Mouse (Mus musculus): Measurements from ENCODE around the gene Erich6b.

The Erich6b gene

DNA sequence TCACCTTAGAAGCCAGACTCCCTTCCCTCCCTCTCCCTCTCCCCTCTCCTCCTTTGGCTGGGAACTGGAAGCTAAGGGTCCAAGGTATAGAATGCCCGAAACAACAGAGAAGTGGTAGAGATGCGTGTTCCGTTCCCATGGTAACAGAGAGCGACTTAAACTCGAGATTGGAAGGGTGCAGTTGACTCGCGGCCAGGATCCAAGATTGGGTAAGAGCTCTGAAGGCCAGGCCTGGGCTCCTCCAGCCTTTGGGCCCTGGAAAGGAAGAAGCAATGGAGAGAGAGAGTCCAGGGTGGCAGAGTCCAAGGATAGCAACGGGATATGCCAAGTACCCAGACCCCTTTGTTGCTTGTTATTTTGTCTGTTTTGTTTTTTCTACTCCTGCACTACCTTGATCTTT, at the start of gene Erich6b:
Gene Erich6b, plus strand, starts transcription at position 180 of the 400 bp plus-strand sequence.
- no peak for DNase-seq (ENCODE audit: extremely low read depth, low read depth)

DNA sequence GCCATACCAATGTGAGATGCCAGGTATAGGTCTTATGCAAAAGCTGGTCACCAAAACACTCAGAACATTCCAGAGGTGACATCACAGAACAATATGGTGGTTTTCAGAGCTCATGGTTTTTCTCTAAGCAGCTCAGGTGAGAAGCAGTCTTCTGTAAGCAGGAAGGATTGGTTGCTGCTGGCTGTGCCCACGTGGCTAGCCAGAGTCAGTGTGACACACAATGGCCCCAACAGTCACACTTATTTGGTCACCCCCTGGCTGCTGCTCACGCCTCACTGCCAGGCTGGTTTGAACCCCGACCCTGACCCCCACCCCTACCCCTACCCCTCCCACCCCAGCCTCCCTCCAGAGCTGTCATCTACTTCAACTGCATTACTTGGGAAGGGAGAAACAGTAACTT, 49.1 kb upstream of the Erich6b start, which contains the start of gene Spert:
Gene Spert, minus strand, starts transcription at position 139 of the 400 bp plus-strand sequence.
- DNase-seq (ENCODE audit: extremely low read depth, low read depth): no peak

DNA sequence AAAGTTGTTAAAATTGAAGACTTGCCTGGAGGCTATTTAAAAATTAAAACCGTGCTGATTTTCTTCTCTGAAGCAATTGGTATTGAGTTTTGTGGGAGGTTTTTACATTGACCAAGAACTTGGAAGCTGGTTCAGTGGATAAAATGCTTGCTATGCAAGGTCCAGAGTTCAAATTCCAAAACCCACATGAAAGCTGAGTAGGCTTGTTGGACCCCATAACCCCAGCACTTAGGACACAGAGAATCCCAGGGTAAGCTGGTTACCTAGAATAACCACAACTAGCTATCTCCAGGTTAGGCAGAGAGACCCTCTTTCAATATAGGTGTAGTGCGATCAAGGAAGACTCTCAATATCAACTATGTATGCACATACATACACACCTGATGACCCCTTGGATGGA, 32.9 kb upstream of the Erich6b start:
- no peak for DNase-seq (ENCODE audit: extremely low read depth, low read depth)

DNA sequence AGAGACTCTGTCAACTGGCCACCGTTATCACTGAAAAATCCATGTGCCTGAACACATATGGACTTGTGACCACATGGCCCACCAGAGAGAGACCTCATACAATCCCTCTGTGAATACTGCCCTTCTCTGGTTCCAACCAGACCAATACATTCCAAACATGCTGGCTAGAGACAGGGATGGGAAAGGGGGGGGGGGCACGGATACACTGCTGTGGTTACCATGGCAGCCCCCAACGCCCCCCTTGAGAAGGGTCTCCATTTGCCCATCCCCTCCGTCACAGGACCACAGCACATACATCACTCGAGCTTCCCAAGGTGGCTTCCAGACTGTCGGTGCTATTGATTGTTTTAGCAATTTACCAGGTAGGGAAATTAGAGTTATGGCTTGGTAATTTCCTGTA, 25.7 kb upstream of the Erich6b start:
- DNase-seq (ENCODE audit: extremely low read depth, low read depth): no peak

DNA sequence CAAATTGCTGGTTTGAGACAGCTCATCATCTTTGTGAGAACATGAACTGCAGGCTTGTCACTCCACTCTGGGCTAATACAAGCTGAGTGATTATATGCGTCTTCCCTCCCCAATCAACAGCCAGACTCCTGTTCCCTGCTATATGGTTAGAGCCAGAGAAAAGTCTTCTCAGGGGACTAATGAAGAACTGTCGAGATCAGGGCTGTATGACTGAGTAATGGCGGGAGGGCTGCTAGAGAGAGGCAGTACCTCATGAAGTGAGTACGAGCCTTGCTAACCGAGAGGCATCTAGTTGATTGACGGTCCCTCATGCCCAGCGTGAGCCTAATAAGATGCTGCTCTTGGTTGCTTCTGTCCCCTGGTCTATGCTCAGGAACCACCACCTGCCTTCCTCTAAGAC, 19.1 kb upstream of the Erich6b start:
- DNase-seq (ENCODE audit: extremely low read depth, low read depth): no peak

DNA sequence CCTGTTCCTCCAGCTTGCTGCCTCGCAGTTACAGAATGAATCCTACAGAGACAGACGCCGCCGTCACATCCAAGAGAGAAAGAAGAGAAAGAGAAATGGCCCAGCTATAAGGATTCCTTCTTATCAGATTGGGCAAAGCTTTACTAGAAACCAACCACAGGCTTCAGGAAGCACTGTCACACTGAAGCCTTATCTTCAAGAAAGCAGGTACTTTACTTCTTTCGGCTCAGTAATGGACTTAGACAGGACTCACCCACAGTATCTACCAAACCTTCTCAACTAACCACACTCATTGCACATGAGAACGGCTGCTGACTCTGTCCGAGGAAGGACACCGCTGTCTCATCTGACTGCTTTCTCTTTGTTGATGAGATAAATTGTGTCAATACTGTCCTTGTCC, 13.2 kb upstream of the Erich6b start:
- peak; percentile 15 for DNase-seq (ENCODE audit: extremely low read depth, low read depth)

DNA sequence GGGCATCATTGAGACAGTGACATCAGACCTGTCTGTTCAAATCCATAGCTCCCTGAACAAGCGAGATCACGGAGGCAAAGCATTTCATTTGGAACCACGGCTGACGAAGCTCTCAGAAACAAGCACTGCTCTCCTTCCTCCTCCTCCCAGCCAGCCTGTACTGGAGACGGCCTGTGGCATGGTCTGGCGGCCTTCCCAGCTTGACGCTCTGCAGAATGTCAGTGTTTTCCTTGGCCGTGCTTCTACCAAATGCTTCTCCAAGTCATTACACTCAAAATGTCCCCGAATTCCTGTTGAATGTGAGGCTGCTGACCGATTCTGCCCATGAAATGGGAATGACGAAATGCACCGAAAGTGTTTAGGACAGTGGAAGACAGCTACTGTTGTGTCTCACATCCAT, 6.7 kb upstream of the Erich6b start:
- no peak for DNase-seq (ENCODE audit: extremely low read depth, low read depth)

DNA sequence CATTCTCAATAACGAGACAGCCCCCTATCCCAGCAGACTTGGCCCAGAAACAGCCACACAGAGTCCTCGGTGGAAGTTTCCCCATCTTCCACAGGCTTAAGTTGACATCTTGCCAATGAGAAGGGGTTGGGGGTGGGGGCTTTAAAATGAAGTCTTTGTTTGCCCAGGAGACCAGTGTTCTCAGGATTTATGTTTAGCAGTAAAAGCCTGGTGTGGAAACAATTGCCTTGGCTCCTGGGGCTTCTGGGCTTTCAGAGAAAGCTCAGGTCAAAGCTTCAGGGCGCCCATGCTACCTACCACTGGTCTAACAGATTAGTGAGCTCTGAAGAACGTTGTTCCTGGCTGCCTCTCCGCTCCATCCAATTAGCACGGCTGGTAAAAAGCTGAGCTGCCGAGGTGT, 6.0 kb upstream of the Erich6b start:
- DNase-seq (ENCODE audit: extremely low read depth, low read depth): no peak

DNA sequence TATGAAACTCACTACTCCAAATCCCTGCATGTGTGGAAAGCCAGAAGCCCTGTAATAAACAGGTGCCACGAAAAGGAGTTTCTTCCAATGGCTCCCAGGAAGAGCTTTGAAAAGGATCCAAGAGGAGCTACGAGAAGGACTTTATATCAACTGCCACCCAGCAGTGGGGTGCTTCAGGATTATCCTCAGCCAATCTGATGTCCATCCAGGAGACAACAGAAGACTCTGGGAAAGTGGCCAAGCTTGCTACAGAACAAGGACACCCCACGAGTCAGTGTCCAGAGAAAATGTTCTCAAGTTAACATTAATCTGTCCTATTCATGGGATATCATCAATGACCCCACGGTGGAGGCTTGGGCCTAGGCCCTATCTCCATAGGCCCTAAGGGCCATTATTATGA, 4.4 kb upstream of the Erich6b start:
- no peak for DNase-seq (ENCODE audit: extremely low read depth, low read depth)

DNA sequence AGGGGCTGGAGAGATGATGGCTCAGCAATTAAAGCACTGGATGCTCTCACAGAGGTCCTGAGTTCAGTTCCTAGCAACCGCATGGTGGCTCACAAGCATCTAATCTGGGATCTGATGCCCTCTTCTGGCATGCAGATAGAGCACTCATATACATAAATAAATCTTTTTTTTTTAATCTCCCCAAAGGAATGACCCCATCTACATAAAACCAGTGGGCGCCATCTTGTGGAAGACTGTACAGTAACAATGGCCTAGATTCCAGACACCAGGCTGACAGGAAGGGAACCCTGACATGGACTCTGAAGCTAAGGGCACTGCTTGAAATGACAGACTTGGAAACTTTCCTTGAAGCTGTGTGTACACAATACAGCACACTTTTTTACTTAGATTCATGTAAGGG, 1.2 kb upstream of the Erich6b start:
- DNase-seq (ENCODE audit: extremely low read depth, low read depth): no peak

DNA sequence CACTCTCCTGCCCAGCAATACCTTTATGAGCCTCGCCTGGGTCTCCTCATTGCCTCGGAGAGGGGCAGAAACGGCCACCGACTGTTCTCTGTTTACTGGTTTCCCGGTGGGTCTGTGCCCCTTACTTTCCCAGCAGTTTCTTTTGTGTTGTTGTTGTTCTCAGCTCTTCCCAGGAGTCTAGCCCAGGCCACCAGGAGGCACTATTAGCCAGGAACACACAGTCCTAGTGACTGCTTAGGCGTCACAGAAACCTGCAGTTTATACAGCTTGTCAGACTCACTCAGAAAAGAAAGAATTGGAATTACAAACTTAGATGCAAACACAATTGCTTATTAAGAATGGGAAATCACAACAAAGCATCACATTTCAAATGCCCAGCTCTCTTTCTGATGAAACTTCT, 690 bp upstream of the Erich6b start:
- DNase-seq (ENCODE audit: extremely low read depth, low read depth): no peak

DNA sequence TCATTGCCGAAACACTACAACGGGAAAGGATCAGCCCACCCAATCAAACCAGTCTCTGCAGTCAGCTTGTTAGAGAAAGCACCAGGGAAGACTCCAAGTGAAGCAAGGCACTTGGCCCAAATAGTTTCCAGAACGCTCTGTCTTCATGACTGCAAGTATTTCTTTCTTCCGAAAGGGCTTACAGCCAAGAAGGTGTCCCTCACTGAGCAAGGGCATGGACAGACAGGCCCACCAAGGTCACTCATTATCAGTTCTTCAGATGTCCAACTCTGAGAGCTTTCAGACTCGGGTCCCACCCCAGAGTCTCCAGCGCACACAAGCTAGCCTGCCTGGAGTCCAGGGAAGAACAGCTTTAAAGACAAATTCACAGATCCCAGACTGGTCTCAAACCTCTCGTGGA, 3.4 kb downstream of the Erich6b start:
- DNase-seq (ENCODE audit: extremely low read depth, low read depth): no peak

DNA sequence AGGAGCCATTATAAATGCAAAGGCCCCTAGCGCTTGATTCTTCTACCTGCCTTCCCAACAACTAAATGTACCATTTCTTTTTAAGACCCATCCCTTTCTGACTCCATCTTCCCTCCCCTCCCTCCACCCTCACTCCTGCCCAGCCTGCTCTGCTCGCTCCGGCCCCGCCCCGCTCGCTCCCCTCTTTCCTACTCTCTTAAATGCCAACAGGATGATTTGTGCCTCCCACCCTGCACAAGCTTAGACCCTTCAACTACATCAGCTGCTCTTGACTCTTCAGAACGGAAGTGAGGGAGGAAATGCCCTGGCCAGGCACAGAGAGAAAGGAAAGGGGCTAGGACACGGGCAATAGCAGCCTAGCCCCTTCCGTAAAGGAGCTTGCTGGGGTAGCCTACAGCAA, 4.0 kb downstream of the Erich6b start:
- no peak for DNase-seq (ENCODE audit: extremely low read depth, low read depth)

DNA sequence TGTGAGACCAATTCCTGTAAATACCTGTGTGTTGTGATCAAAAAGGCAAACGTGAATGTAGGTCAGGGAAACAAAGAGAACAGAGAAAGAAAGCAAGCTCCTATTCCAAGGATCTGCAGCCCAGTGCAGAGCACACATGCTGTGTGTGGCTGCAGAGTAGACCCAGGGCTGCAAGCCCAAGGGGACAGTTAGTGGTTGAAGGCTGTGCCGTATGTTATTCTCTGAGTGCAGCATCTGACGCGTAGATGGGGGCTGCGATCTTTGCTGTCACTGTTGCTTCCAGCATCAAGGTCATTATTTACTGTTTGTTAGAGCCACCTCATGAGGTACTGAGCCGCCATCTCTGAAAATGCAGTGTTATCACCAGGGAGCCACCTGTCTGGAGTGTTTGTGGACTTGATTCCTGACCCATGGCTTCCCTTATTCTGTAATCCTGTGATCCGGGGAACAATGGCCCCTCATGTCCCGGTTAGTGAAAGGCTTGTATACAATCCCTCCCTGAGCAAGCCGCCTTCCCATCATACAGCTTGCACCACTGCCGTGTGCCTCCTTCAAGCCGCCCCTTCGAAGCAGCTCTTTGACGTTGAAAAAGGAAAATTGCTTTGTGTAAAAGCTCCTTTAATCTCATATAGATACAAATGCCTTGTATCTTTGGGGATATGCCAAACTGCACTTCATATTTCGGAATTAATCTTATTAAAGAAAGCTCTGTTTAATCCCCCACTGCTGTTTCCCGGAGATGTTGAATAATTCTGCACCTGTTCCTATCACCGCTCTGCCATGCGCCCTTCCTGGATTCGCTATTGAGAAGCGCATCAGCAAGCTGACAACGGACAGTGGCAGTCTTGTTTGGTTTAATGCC, 5.1 kb downstream of the Erich6b start:
- DNase-seq (ENCODE audit: extremely low read depth, low read depth): no peak

DNA sequence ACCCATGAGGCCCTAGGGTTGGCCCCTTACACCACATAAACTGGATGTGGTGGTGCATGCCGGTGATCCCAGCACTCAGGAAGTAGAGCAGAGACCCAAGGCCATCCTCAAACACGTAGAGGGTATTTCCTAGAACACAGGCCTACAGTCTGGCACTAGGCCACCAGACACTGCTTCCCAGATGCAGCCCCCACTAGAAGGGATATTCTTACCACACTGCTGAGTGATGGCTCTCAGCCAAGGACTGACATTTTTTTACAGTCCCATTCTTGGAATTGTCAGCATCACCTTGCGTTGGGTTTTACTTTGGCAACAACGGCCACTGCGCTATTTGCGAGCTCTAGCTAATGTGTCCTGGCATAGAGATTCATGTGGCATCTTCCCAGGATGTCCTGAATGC, 18.9 kb downstream of the Erich6b start:
- DNase-seq (ENCODE audit: extremely low read depth, low read depth): no peak

DNA sequence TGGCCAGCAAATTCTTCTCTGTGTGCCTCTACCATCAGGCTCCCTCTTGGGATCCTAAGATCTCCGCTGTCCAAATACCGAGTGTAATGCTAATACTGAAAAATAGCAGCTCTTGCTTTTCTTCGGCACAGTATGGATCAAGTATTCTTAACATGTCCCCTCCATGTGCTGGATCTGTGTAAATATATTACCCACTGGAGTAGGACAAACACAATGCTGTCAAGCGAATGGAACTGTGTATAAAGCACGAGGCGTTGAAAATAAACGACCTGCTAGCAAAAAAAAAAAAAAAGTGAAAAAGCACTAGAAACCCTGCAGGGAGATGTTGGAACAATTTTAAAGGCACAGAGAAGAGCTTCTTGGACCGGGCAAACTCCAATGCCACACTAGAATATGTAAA, 19.5 kb downstream of the Erich6b start:
- DNase-seq (ENCODE audit: extremely low read depth, low read depth): no peak

DNA sequence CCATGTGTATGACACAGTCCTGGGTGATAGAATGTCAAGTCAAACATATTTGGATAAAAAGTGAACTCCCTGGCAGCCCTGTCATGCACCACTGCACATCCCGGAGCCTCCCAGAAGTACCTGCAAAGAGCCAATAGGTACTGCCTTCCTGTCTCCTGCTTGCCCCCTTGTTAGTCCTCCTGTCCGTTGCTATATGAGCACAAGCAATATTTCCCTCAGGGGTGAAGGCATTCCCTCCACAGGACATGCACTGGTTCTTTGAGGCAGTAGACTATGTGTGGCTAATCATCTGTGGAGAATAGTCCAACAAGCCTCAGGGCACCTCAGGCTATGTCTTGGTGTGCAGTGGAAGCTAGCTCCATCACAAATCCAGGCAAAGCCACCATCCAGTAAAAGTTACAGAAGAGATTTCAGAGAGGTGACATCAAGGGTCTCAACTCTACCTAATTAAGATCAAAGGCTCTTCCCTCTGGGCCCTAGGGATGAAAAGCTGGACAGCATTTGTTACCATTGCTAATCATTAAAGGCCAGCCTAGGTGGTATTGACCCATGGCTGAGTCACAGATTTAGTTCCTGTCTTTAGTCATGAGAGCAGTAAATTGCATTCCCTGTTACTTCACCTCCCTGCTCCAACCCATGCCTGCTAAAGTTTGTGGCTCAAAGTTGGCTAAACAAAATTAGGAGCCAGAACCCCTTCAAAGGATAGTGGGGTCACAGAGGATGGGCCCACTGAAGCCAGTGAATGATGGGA, 23.5 kb downstream of the Erich6b start:
- no peak for DNase-seq (ENCODE audit: extremely low read depth, low read depth)

DNA sequence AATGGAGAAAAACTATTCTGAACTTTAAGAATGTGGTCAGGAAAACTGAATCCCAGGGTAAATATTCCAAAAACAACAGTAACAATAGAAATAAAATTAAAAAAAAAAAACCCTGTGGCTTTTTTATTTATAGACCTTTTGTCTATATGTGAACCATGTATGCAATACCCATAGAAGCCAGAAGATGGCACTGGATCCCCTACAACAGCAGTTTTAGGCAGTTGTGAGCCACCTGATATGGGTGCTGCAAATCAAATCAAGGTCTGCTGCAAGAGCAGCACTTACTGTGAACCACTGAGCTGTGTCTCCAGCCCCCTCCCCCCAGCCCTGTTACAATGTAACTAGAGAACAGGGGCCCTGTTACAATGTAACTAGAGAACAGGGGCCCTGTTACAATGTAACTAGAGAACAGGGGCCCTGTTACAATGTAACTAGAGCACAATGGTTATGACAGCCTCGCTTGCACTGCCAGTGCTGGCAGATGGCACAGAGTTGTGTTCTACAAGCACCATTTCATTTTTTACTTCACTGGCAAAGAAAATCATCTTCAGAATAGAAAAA, 27.1 kb downstream of the Erich6b start:
- peak; percentile 6 for DNase-seq (ENCODE audit: extremely low read depth, low read depth)

DNA sequence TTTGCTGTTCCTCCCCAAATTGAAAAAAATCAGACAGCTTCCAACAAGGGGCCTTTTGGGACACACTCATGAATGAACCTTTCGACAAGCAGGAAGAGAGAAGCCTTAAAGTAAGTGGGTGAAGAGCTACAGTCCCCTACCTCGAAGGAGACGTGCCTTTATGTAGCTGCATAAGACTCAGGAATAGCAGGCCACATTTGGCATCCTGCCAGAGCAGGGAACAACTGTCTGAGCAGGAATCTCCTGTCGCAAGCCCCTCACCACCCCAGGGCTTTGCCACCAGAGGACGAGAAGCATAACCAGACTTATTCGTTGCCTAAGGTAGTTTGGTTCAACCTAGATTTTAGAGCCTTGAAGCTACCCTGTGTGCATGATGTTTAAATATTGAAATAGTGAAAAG, 34.3 kb downstream of the Erich6b start:
- DNase-seq (ENCODE audit: extremely low read depth, low read depth): no peak

DNA sequence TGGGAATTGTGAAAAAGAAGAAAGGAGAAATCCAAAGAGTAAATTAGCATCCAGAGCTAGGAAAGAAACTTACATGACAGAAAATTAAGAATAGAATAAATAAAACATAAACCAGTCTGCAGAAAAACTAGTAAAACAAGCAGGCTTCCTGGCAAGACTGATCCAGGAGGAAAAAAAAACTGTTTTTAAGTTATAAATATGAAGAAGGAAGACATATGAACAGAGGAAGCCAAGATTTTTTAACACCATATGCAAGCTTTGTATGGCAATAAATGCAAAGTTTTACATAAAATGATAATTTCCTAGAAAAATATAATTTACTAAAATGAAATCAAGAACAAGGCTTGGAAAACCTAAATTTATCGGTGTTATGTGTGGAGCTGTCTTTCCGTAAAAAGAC, 48.4 kb downstream of the Erich6b start:
- no peak for DNase-seq (ENCODE audit: extremely low read depth, low read depth)

DNA sequence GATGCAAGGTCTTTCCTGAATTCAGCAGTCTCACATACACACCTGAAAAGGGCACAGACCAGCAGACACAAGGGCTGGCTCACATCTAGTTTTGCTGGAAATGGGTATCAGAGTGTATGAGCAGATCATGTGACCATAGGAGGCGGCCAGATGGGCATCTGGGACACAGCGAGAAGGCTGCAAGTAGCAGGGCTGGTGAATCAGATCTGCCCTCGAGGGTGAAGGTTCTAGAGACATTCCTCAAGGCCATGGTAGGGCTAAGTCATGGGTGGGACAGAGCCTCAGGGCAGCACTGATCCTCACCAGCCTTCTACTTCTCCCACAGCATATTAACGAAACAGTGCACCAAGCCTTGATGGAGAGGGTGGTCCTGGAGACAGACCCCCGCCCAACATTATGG, 54.0 kb downstream of the Erich6b start:
- DNase-seq (ENCODE audit: extremely low read depth, low read depth): no peak

DNA sequence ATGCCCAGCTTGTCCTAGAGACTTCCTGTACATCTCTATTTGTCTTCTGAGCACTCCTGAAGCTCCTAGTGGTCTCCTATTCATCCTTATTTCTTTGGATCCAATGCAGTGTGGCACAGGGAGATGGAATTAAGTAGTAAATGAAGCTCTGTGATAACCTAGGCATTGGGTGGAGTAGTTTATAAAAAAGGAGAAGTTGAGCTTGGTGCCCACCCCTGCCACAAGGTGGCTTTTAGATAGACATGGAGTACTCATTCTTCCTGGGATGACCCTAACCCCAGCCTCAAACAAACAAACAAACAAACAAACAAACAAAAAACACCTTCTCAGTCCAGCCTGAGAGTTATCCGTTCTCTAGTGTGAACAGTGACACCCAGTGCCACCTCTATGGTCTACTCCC, 55.9 kb downstream of the Erich6b start:
- DNase-seq (ENCODE audit: extremely low read depth, low read depth): peak; percentile 31

Measured in MEL-GATA-1-ER (cell line).